Mouse (Mus musculus) kidney, postnatal 36 days (tissue): Measurements from ENCODE around the gene Sdf4.

ENCODE experiments used
- DNase-seq, 2 experiments: peaks; one replicate each; pipeline ENCODE4 v3.0.0; 2021 to 2022; ENCODE audit warnings: mixed read lengths in 2 of 2

The Sdf4 gene

DNA sequence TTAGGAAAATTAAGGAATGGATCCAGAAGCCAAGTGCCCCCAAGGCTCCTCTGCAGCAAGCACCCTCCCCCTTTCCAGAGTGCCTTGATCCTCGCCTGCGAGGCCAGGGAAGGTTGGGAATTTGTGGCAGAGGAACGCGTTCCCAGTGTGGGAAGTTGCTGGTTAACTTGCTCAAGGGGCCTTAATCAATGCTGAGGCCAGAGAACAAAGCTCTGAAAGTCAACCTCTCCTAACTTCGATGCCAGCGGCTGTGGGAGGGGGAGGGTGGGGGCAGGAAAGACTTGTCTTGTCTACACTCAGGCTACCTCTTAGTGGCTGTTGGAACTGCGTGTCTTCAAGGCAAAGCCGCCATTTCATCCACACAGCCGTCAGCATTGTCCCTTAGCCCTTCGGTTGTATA, 65.0 kb downstream of the Sdf4 start:
- DNase-seq, result peak in 1 of 2 experiments; percentile 38

DNA sequence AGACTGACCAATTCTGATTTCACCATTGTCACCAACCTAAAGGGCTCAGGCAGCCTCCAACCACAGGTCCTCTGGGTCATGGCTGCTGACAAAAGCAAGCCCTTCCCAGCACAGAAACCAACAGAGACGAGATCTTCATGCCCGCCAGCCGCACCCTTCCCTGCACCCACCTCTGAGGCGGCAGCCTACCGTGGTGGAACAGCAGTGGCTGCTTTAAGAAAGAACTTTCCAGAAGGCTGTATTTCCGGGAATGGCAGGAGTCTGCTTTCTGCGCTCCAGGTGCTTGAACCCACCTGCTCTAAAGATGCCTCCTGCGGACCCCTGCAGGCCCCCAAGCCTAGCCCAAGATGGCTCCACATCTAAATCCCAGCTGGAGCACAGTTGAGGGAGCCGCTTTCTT, 66.2 kb downstream of the Sdf4 start:
- peak in 1 of 2 experiments; percentile 31 for DNase-seq

DNA sequence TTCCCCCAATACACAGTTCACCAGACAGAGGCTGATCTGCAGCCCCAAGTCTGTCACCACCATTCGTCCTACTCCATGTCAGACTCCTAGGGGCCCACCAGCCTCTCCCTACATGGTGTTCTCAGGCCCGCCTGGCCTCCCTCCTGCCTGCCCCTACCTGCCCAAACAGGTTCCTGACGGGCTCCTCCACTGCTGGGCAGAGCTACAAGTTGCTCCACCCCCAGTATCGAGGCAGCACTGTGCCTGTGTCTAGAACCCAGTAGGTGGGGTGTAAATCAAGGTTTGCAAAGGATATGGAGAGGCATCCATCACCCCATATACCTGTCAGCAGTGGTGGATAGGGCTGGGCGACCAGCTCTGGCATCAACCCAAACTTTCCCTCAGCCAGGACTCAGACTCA, 66.6 kb downstream of the Sdf4 start, which contains the start of gene Ttll10:
Gene Ttll10, minus strand, starts transcription at position 154 of the 400 bp plus-strand sequence.
- peak; percentile 72 to 73 for DNase-seq

DNA sequence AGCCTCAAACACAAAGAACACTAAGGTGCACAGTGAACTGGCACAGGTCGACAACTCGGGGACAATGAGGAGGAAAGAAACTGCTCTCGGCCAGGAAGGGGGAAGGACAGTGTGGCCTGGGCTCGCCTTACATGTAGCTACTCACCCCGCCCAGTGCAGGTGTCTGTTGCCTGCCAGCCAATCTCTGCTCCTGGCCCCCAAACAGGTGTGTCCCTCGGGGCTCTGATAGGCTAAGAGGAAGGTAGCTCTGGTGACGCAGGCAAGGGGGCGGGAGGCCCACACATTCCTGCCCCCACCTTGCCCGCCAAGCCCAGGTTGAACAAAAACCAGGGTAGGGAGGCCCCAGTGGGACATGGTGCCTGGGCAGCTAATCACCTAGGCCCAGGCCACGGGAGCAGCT, 67.0 kb downstream of the Sdf4 start:
- DNase-seq, result peak; percentile 92 to 96
